In genomic region chr15:85735063-85735835, GRCm38 (mm10) we compare ENCODE assay signal across 8 mouse cellular contexts. TPM values are rescaled to one million over a fixed set of nuclear protein-coding genes. Genes with fewer than 3 reads are reported as not detected.
DNase-seq lines count a peak whose midpoint lies in the region; ATAC-seq and TF ChIP-seq lines count a peak whose summit lies in the region.

No protein-coding gene starts in this region.

- H3K27me3 ChIP-seq in heart, embryonic 13.5 days (replicated peaks) = peaks cover 78% of the 10 kb centered on the region
- H3K27me3 ChIP-seq in kidney, postnatal 0 days (ENCODE audit: insufficient read depth, low read length) = no peaks in the 10 kb centered on the region; the same call in 1 of the 2 replicates
- H3K27me3 ChIP-seq in liver, embryonic 12.5 days (replicated peaks) = peaks cover 62% of the 10 kb centered on the region
- H3K27me3 ChIP-seq in stomach, embryonic 14.5 days (ENCODE audit: control insufficient read depth, insufficient read depth, low read length) = peaks cover 24% of the 10 kb centered on the region; the same call in 1 of the 2 replicates

- H3K36me3 ChIP-seq in heart, embryonic 13.5 days = no peaks in the 10 kb centered on the region
- H3K36me3 ChIP-seq in kidney, postnatal 0 days (ENCODE audit: insufficient read depth, low read length) = no peaks in the 10 kb centered on the region
- no peaks in the 10 kb centered on the region for H3K36me3 ChIP-seq in liver, embryonic 12.5 days
- no peaks in the 10 kb centered on the region for H3K36me3 ChIP-seq in stomach, embryonic 14.5 days (ENCODE audit: control insufficient read depth, insufficient read depth, low read length)

- peak; percentile 83 for DNase-seq in CD4-positive helper T cell, adult 2 months (ENCODE audit: low read depth, low spot score)
- DNase-seq in kidney, postnatal 0 days (ENCODE audit: low spot score) = peak; percentile 93
- DNase-seq in neural tube, embryonic 10.5 days (ENCODE audit: extremely low spot score, low spot score) = peak; percentile 84

- H3K4me3 ChIP-seq in bone marrow macrophage, adult 2 months (ENCODE audit: insufficient read depth, low read length) = peak overlapping the region; percentile 41
- peak overlapping the region; percentile 80 for H3K4me3 ChIP-seq in heart, embryonic 13.5 days
- peak overlapping the region; percentile 80 for H3K4me3 ChIP-seq in kidney, postnatal 0 days (replicated peaks; ENCODE audit: low read depth, low read length)
- peak overlapping the region; percentile 61 for H3K4me3 ChIP-seq in liver, embryonic 12.5 days
- H3K4me3 ChIP-seq in stomach, embryonic 14.5 days (ENCODE audit: low read depth, low read length) = peak overlapping the region; percentile 79

- H3K4me1 ChIP-seq in bone marrow macrophage, adult 2 months (ENCODE audit: control insufficient read depth, insufficient read depth, low read length) = no peaks in the 10 kb centered on the region
- peaks cover 14% of the 10 kb centered on the region for H3K4me1 ChIP-seq in heart, embryonic 13.5 days
- H3K4me1 ChIP-seq in kidney, postnatal 0 days (replicated peaks; ENCODE audit: insufficient read depth, low read length) = no peaks in the 10 kb centered on the region; the same call in 1 of the 2 replicates
- H3K4me1 ChIP-seq in liver, embryonic 12.5 days = peaks cover 14% of the 10 kb centered on the region
- H3K4me1 ChIP-seq in stomach, embryonic 14.5 days (ENCODE audit: control insufficient read depth, insufficient read depth, low read length) = 0 out of 2 replicates have a peak, but pooled peaks cover 3% of the 10 kb centered on the region

- ATAC-seq in erythroid progenitor cell, adult 5-6 weeks (replicated peaks; ENCODE audit: low FRiP score, poor library complexity, severe bottlenecking) = 0 out of 2 replicates have a peak, but pooled peaks have one; percentile 35
- peak; percentile 90 for ATAC-seq in heart, embryonic 13.5 days (ENCODE audit: extremely low read depth, insufficient number of reproducible peaks, low FRiP score, low TSS enrichment)
- peak; percentile 92 for ATAC-seq in kidney, postnatal 0 days (replicated peaks; ENCODE audit: low FRiP score, low read depth)
- peak; percentile 79 for ATAC-seq in liver, embryonic 12.5 days
- peak; percentile 95 for ATAC-seq in stomach, embryonic 14.5 days (ENCODE audit: insufficient number of reproducible peaks, insufficient read depth, low FRiP score, low read depth)

- no peak overlapping the region for H3K27ac ChIP-seq in bone marrow macrophage, adult 2 months (ENCODE audit: insufficient read depth, low read depth, low read length)
- peak overlapping the region; percentile 75 for H3K27ac ChIP-seq in heart, embryonic 13.5 days (replicated peaks)
- H3K27ac ChIP-seq in kidney, postnatal 0 days = peak overlapping the region; percentile 50
- peak overlapping the region; percentile 16; the same call in 1 of the 2 replicates for H3K27ac ChIP-seq in liver, embryonic 12.5 days
- H3K27ac ChIP-seq in stomach, embryonic 14.5 days (ENCODE audit: low read length) = no peak overlapping the region

- H3K9me3 ChIP-seq in heart, embryonic 13.5 days = no peaks in the 10 kb centered on the region
- no peaks in the 10 kb centered on the region for H3K9me3 ChIP-seq in kidney, postnatal 0 days (replicated peaks; ENCODE audit: low read length)
- no peaks in the 10 kb centered on the region for H3K9me3 ChIP-seq in liver, embryonic 12.5 days (replicated peaks)
- no peaks in the 10 kb centered on the region for H3K9me3 ChIP-seq in stomach, embryonic 14.5 days (ENCODE audit: control insufficient read depth, low read depth, low read length)

- H3K9ac ChIP-seq in heart, embryonic 13.5 days = peak overlapping the region; percentile 85
- peak overlapping the region; percentile 69 for H3K9ac ChIP-seq in kidney, postnatal 0 days (ENCODE audit: low read depth, low read length)
- H3K9ac ChIP-seq in liver, embryonic 12.5 days = peak overlapping the region; percentile 52
- peak overlapping the region; percentile 32 for H3K9ac ChIP-seq in stomach, embryonic 14.5 days (replicated peaks; ENCODE audit: low read depth, low read length)

- peak overlapping the region; percentile 92 for H3K4me2 ChIP-seq in heart, embryonic 13.5 days
- peak overlapping the region; percentile 93 for H3K4me2 ChIP-seq in kidney, postnatal 0 days (ENCODE audit: low read length)
- peak overlapping the region; percentile 84 for H3K4me2 ChIP-seq in liver, embryonic 12.5 days
- peak overlapping the region; percentile 92 for H3K4me2 ChIP-seq in stomach, embryonic 14.5 days (replicated peaks; ENCODE audit: low read depth, low read length)

- under 1% methylated on average over 72 of the region's 78 CpGs for WGBS in heart, embryonic 13.5 days
- under 1% methylated on average over 72 of the region's 78 CpGs for WGBS in kidney, postnatal 0 days
- WGBS in liver, embryonic 12.5 days (ENCODE audit: insufficient replicate concordance) = under 1% methylated on average over 67 of the region's 78 CpGs
- WGBS in stomach, embryonic 14.5 days = under 1% methylated on average over 77 of the region's 78 CpGs

- no peak for TF ChIP-seq POLR2A in bone marrow macrophage, adult 2 months (IDR thresholded peaks at IDR 0.05; ENCODE audit: borderline replicate concordance, low read depth, low read length)

- no peak for TF ChIP-seq CTCF in bone marrow macrophage, adult 2 months (IDR thresholded peaks at IDR 0.05; ENCODE audit: low read depth, low read length)
- peak; percentile 45; the same call in 1 of the 2 replicates for TF ChIP-seq CTCF in kidney, postnatal 0 days (IDR thresholded peaks at IDR 0.05; ENCODE audit: low read depth)

RNA-seq across cellular contexts. Expression of gene Ppara, which starts 0.5 kb away (rescaled TPM):
- polyA plus RNA-seq in bone marrow macrophage, adult 2 months (2012; ENCODE audit: insufficient read depth, insufficient read length, missing spikeins) = not detected in 2 replicates
- total RNA-seq in erythroid progenitor cell, adult 5-6 weeks (2015; ENCODE audit: low replicate concordance) = not detected in 2 replicates
- total RNA-seq in erythroid progenitor cell, adult 5-6 weeks (2017; ENCODE audit: low replicate concordance) = not detected in 2 replicates
- 5.9 and 6.6 TPM in 2 replicates for polyA plus RNA-seq in heart, embryonic 13.5 days (2015; fragmentation: Nextera tagmentation; extraction: Ambion mirVana)
- 10.9 and 12.0 TPM in 2 replicates for polyA plus RNA-seq in kidney, postnatal 0 days (2015; fragmentation: Nextera tagmentation; extraction: Ambion mirVana)
- polyA plus RNA-seq in liver, embryonic 12.5 days (2016; fragmentation: Nextera tagmentation; extraction: Ambion mirVana) = 5.7 TPM in 2 replicates
- 2.2 and 3.1 TPM in 2 replicates for polyA plus RNA-seq in stomach, embryonic 14.5 days (2014; fragmentation: Nextera tagmentation; extraction: Ambion mirVana)

Comparison
In these comparisons a context has a peak if more than half of its experiments do, and no peak if none do; other contexts are left out.
1. H3K27ac ChIP-seq: peak in heart, embryonic 13.5 days (single experiment), kidney, postnatal 0 days (single experiment) and liver, embryonic 12.5 days (single experiment); none in bone marrow macrophage, adult 2 months (single experiment) and stomach, embryonic 14.5 days (single experiment).
2. ATAC-seq: peak in every context shown above with its lines; median percentile 95 in stomach, embryonic 14.5 days; 92 in kidney, postnatal 0 days; 90 in heart, embryonic 13.5 days; 79 in liver, embryonic 12.5 days; 35 in erythroid progenitor cell, adult 5-6 weeks.
3. H3K9ac ChIP-seq: peak in every context shown above with its lines; median percentile 85 in heart, embryonic 13.5 days; 69 in kidney, postnatal 0 days; 52 in liver, embryonic 12.5 days; 32 in stomach, embryonic 14.5 days.
4. Peak in every context shown above with its lines, with median percentiles within 50 percentile points of each other: DNase-seq, H3K4me3 ChIP-seq and H3K4me2 ChIP-seq.